Mouse (Mus musculus) ES-E14 (cell line): ENCODE results near the gene Dupd1. TPM values are rescaled to one million over a fixed set of nuclear protein-coding genes. Genes with fewer than 3 reads are reported as not detected.
"Not testable (repeated sequence)": the region's sequence is repeated elsewhere in the genome, so short reads cannot be mapped to it uniquely, and the experiment has no call there.

Experiments used
- DNase-seq: peaks from one replicate; pipeline ENCODE4 v3.0.0-alpha.2; 2013; ENCODE audit warnings: low read depth, low spot score
- H3K27ac ChIP-seq: 2 replicates; pipeline ENCODE4 v1.5.1; 2012; ENCODE audit warnings: low read depth, mild to moderate bottlenecking, low read length, moderate library complexity, mixed read lengths; ENCODE audit not compliant: poor library complexity, insufficient read depth, severe bottlenecking
- H3K36me3 ChIP-seq: 2 replicates; pipeline ENCODE4 v1.6.1; 2012; ENCODE audit warnings: mild to moderate bottlenecking, low read length, moderate library complexity, mixed read lengths; ENCODE audit not compliant: control insufficient read depth, poor library complexity, insufficient read depth, severe bottlenecking
- H3K4me1 ChIP-seq, 2 experiments: fragments of 150-350 bp in 1 of 2; sonication (generic) in 1 of 2; 2 replicates each; pipeline ENCODE4 v1.6.1; 2012; ENCODE audit warnings: low read length in 2 of 2, mild to moderate bottlenecking in 1 of 2, mixed read lengths in 1 of 2; ENCODE audit not compliant: control insufficient read depth in 2 of 2, insufficient read depth in 2 of 2, poor library complexity in 1 of 2
- H3K4me3 ChIP-seq, 2 experiments: fragments of 150-350 bp in 1 of 2; sonication (generic) in 1 of 2; 2 replicates each; pipeline ENCODE4 v1.5.1; 2012; ENCODE audit warnings: low read length in 2 of 2, low read depth in 1 of 2, mild to moderate bottlenecking in 1 of 2, mixed read lengths in 1 of 2; ENCODE audit not compliant: insufficient read depth in 1 of 2, poor library complexity in 1 of 2, severe bottlenecking in 1 of 2
- H3K9ac ChIP-seq: 2 replicates; pipeline ENCODE4 v1.6.1; 2012; ENCODE audit warnings: low read depth, mild to moderate bottlenecking, low read length, mixed read lengths; ENCODE audit not compliant: poor library complexity, insufficient read depth, severe bottlenecking
- H3K9me3 ChIP-seq: fragments of 150-350 bp; sonication (generic); 2 replicates; pipeline ENCODE4 v1.6.1; 2012; ENCODE audit warnings: low read depth, mild to moderate bottlenecking, low read length; ENCODE audit not compliant: control insufficient read depth, insufficient read depth
- CHD2 ChIP-seq: IDR thresholded peaks from 2 replicates; pipeline ENCODE4 v1.6.1; 2014; ENCODE audit warnings: mild to moderate bottlenecking, low read depth, low read length, inconsistent platforms
- HCFC1 ChIP-seq: IDR thresholded peaks from 2 replicates; pipeline ENCODE4 v1.6.1; 2012; ENCODE audit warnings: low read length, inconsistent platforms, borderline replicate concordance; ENCODE audit not compliant: insufficient read depth
- MAFK ChIP-seq: IDR thresholded peaks from 2 replicates; pipeline ENCODE4 v1.6.1; 2014; ENCODE audit warnings: mild to moderate bottlenecking, low read depth, low read length, inconsistent platforms; ENCODE audit not compliant: insufficient read depth
- ZC3H11A ChIP-seq: IDR thresholded peaks from 2 replicates; pipeline ENCODE4 v1.6.1; 2012; ENCODE audit warnings: low read depth, mild to moderate bottlenecking, inconsistent platforms, low read length, borderline replicate concordance
- ZNF384 ChIP-seq: IDR thresholded peaks from 2 replicates; pipeline ENCODE4 v1.6.1; 2012; ENCODE audit warnings: low read depth, low read length, inconsistent platforms
- in situ Hi-C, 2 experiments: fragments of 600-800 bp; cut with MboI; formaldehyde crosslinking; loops; one replicate each; pipeline ENCODE4 v1.15.1; 2025; ENCODE audit warnings: low sequenced_read_pairs in 2 of 2, inconsistent platforms in 1 of 2; ENCODE audit not compliant: unreplicated experiment in 2 of 2
- total RNA-seq: library from RNA; depleted of rRNA; stranded (reverse); fragments of 300-350 nt; gene quantifications from 2 replicates; pipeline ENCODE4 v1.2.3, GENCODE M21; 2012

The Dupd1 gene
- total RNA-seq, 1 experiment, result not detected

DNA sequence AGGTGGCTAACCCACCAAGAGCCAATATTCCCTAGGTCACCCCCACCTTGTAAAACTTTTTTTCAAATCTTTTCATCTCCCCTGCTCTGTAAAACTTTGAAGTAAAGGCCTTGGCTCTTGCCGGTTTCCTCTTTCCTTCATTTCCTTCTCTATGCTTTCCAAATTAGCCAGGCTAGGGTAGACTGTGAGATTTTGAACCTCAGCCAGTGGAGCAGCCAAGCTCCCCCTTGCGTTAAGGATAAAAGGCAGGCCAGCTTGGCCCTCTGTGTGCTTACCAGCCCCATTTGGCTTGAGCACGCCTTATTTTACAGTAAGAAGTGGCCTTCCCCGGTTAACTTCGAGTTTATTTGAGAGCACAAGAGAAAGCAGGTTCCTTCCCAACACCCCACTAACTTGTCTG lies 39.9 kb downstream of the Dupd1 start:
- Histone ChIP-seq H3K36me3 (peaks cover 12% of the 10 kb centered on the region), H3K9me3 (no peaks in the 10 kb centered on the region), H3K4me3 (no peak overlapping the region), H3K4me1 (peaks cover 4 to 18% of the 10 kb centered on the region in 2 experiments; a peak in 2 of 4 replicates), H3K27ac (no peak overlapping the region), H3K9ac (no peak overlapping the region)
- in situ Hi-C loops, result loop anchor here in 1 of 2 experiments (25.0 kb wide), 1 partner anchor 537 kb away; no protein-coding TSS in a partner anchor
- TF ChIP-seq CHD2 (no peak), ZC3H11A (no peak), ZNF384 (no peak), HCFC1 (no peak), MAFK (no peak)
- no peak for DNase-seq

GRCm38 (mm10) chr14:21673100-21673499 lies 41.3 kb downstream of the Dupd1 start:
- no peak for DNase-seq
- Histone ChIP-seq H3K4me1 (peaks cover 4 to 21% of the 10 kb centered on the region in 2 experiments; a peak in 2 of 4 replicates), H3K27ac (no peak overlapping the region), H3K9me3 (no peaks in the 10 kb centered on the region), H3K36me3 (peaks cover 26% of the 10 kb centered on the region), H3K9ac (no peak overlapping the region), H3K4me3 (no peak overlapping the region)
- TF ChIP-seq CHD2, result no peak
- no peak for TF ChIP-seq ZNF384
- TF ChIP-seq MAFK, result no peak
- TF ChIP-seq HCFC1, result no peak
- TF ChIP-seq ZC3H11A, result no peak
- in situ Hi-C loops, result loop anchor here in 1 of 2 experiments (25.0 kb wide), 1 partner anchor 536 kb away; no protein-coding TSS in a partner anchor

DNA sequence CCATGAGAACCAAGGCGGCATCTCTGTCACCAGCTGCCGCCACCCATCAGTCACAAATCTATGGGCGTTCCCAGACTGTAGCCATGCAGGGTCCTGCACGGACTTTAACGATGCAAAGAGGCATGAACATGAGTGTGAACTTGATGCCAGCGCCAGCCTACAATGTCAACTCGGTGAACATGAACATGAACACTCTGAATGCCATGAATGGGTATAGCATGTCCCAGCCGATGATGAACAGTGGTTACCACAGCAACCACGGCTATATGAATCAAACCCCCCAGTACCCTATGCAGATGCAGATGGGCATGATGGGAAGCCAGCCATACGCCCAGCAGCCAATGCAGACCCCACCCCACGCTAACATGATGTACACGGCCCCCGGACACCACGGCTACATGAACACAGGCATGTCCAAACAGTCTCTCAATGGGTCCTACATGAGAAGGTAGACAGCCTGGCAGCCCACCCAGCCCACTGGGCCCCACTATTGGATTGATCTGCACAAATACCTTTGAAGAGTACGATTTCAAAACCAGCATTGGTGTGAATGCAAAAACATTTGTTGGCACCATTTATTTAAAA lies 43.9 kb downstream of the Dupd1 start:
- H3K27ac ChIP-seq, H3K9ac ChIP-seq, DNase-seq, H3K9me3 ChIP-seq, H3K4me3 ChIP-seq: not testable (repeated sequence)
- H3K4me1 ChIP-seq, result peaks cover 4 to 21% of the 10 kb centered on the region in 2 experiments; a peak in 2 of 4 replicates
- in situ Hi-C loops, result loop anchor here in 1 of 2 experiments (25.0 kb wide), 1 partner anchor 533 kb away; no protein-coding TSS in a partner anchor
- peaks cover 35% of the 10 kb centered on the region for H3K36me3 ChIP-seq

DNA sequence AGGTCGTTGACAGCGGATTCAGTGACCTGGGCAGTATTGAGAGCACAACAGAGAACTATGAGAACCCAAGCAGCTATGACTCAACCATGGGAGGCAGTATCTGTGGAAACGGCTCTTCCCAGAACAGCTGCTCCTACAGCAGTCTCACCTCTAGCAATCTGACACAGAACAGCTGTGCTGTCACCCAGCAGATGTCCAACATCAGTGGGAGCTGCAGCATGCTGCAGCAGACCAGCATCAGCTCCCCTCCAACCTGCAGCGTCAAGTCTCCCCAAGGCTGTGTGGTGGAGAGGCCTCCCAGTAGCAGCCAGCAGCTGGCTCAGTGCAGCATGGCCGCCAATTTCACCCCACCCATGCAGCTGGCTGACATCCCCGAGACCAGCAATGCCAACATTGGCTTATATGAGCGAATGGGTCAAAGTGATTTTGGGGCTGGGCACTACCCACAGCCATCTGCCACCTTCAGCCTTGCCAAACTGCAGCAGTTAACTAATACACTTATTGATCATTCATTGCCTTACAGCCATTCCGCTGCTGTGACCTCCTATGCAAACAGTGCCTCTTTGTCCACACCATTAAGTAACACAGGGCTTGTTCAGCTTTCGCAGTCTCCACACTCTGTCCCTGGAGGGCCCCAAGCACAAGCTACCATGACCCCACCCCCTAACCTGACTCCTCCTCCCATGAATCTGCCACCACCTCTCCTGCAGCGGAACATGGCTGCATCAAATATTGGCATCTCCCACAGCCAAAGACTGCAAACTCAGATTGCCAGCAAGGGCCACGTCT lies 44.5 kb downstream of the Dupd1 start:
- H3K36me3 ChIP-seq, result peaks cover 41% of the 10 kb centered on the region
- H3K4me1 ChIP-seq, result peaks cover 4 to 21% of the 10 kb centered on the region in 2 experiments; a peak in 2 of 4 replicates
- TF ChIP-seq MAFK, result no peak
- TF ChIP-seq CHD2, result no peak
- no peak for TF ChIP-seq ZNF384
- no peak for TF ChIP-seq HCFC1
- no peak for TF ChIP-seq ZC3H11A
- no peak overlapping the region for H3K4me3 ChIP-seq
- no peaks in the 10 kb centered on the region for H3K9me3 ChIP-seq
- in situ Hi-C loops, result loop anchor here in 1 of 2 experiments (25.0 kb wide), 1 partner anchor 533 kb away; no protein-coding TSS in a partner anchor
- DNase-seq, result no peak
- H3K27ac ChIP-seq, result no peak overlapping the region
- no peak overlapping the region for H3K9ac ChIP-seq
